Mouse (Mus musculus): ENCODE data around the gene H2al2a. TPM values are rescaled to one million over a fixed set of nuclear protein-coding genes. Genes with fewer than 3 reads are reported as not detected.

The H2al2a gene
- polyA plus RNA-seq, 1 experiment from 2014 or later, result not detected

DNA sequence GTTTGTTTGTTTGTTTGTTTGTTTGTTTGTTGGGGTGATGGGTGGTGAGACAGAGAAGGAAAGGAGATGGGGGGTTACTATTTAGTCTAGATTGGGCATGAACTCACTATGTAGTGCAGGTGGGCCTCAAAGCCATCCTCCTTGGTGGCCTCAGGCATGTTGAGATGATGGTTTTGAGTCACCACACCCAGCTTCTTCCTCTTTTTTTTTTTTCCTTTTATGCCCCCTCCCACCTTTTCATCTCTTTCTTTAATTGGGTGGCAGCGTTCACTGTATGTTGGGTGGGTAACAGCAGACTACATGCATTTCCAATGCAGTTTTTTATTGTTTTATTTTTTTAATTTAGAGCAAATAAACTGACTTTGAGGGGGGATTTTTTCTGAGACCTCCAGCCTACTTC is 19.9 kb upstream of the H2al2a start:
- Histone ChIP-seq H3K4me3 (ENCODE audit: low read length) (no peak overlapping the region), H3K4me1 (ENCODE audit: control insufficient read depth, insufficient read depth, low read length) (no peaks in the 10 kb centered on the region), H3K4me2 (ENCODE audit: low read depth, low read length) (no peak overlapping the region), H3K36me3 (ENCODE audit: control insufficient read depth, insufficient read depth, low read length) (no peaks in the 10 kb centered on the region), H3K9me3 (ENCODE audit: control insufficient read depth, low read length) (no peaks in the 10 kb centered on the region), H3K9ac (ENCODE audit: low read depth, low read length) (no peak overlapping the region), H3K27me3 (replicated peaks; ENCODE audit: control insufficient read depth, insufficient read depth, low read length) (no peaks in the 10 kb centered on the region), H3K27ac (ENCODE audit: low read length) (no peak overlapping the region)
- 92% methylated on average over 1 of the region's 1 CpGs for WGBS
- ATAC-seq, result no peak

DNA sequence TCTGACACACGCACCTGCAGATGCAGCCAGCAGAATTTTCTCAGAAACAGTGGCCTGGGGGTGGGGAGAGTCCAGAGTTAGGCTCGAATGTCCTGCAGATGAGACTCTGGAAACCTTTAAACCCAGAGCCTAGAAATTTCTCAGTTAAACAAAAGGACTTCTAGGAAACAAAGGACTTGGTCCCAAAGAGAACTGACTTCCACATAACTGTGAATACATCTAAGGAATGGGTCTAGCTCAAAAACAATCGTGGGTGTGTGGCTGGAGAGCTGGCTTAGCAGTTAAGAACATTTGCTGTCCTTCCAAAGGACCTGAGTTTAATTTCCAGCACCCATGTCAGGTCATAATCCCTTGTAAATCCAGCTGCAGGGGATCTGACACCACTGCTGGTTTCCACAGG is 18.8 kb upstream of the H2al2a start:
- H3K4me1 ChIP-seq (ENCODE audit: control insufficient read depth, insufficient read depth, low read length), result no peaks in the 10 kb centered on the region
- H3K9me3 ChIP-seq (ENCODE audit: control insufficient read depth, low read length), result no peaks in the 10 kb centered on the region
- ATAC-seq, result no peak
- H3K27me3 ChIP-seq (replicated peaks; ENCODE audit: control insufficient read depth, insufficient read depth, low read length), result no peaks in the 10 kb centered on the region
- no peak overlapping the region for H3K9ac ChIP-seq (ENCODE audit: low read depth, low read length)
- no peak overlapping the region for H3K27ac ChIP-seq (ENCODE audit: low read length)
- no peak overlapping the region for H3K4me2 ChIP-seq (ENCODE audit: low read depth, low read length)
- no peaks in the 10 kb centered on the region for H3K36me3 ChIP-seq (ENCODE audit: control insufficient read depth, insufficient read depth, low read length)
- no peak overlapping the region for H3K4me3 ChIP-seq (ENCODE audit: low read length)
- 63% methylated on average over 3 of the region's 3 CpGs for WGBS

DNA sequence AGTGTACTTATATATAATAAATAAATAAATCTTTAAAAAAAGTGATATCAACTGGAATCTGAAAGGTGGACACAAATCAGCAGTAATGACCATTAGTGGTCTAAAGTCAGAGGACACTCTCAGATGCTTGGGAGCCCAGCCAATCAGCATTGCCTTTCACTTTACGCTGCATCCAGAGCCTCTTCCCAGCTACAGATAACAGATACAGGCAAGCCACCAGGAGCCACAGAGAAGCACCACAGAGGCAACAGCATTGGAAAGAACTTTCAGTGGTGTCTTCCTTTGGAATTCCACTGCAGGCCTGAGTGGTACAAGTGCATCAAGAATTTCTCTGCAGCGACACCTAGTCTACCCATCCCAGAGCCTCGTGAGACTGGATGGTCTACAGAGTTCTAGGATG is 16.1 kb upstream of the H2al2a start:
- Histone ChIP-seq H3K4me3 (ENCODE audit: low read length) (no peak overlapping the region), H3K4me2 (ENCODE audit: low read depth, low read length) (no peak overlapping the region), H3K27me3 (replicated peaks; ENCODE audit: control insufficient read depth, insufficient read depth, low read length) (no peaks in the 10 kb centered on the region), H3K9ac (ENCODE audit: low read depth, low read length) (no peak overlapping the region), H3K4me1 (ENCODE audit: control insufficient read depth, insufficient read depth, low read length) (no peaks in the 10 kb centered on the region), H3K9me3 (ENCODE audit: control insufficient read depth, low read length) (no peaks in the 10 kb centered on the region), H3K27ac (ENCODE audit: low read length) (no peak overlapping the region), H3K36me3 (ENCODE audit: control insufficient read depth, insufficient read depth, low read length) (no peaks in the 10 kb centered on the region)
- ATAC-seq, result no peak
- WGBS, result 85% methylated on average over 3 of the region's 3 CpGs

DNA sequence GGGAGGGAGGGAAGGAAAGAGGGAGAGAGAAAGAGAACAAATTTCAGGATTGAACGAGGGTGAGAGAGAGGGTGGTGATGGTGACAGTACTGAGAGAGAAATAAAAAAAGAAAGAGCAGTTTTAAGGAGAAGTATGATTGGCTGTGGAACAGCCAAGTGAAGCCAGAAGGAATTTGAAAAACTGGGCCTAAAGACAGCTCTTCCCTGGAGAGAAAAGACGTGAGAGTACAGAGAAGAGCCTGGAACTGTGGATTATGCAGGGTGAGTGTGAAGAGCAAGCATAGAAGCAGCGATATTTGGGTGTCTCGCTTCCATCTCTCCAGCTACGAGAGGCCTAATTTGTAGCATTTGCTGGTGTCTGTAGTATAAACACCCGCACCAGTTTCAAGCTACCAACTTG is 14.5 kb upstream of the H2al2a start:
- H3K9ac ChIP-seq (ENCODE audit: low read depth, low read length), result no peak overlapping the region
- no peak overlapping the region for H3K4me3 ChIP-seq (ENCODE audit: low read length)
- no peaks in the 10 kb centered on the region for H3K9me3 ChIP-seq (ENCODE audit: control insufficient read depth, low read length)
- H3K4me2 ChIP-seq (ENCODE audit: low read depth, low read length), result no peak overlapping the region
- no peak overlapping the region for H3K27ac ChIP-seq (ENCODE audit: low read length)
- no peaks in the 10 kb centered on the region for H3K36me3 ChIP-seq (ENCODE audit: control insufficient read depth, insufficient read depth, low read length)
- 81% methylated on average over 6 of the region's 6 CpGs for WGBS
- H3K27me3 ChIP-seq (replicated peaks; ENCODE audit: control insufficient read depth, insufficient read depth, low read length), result no peaks in the 10 kb centered on the region
- no peaks in the 10 kb centered on the region for H3K4me1 ChIP-seq (ENCODE audit: control insufficient read depth, insufficient read depth, low read length)
- ATAC-seq, result no peak

DNA sequence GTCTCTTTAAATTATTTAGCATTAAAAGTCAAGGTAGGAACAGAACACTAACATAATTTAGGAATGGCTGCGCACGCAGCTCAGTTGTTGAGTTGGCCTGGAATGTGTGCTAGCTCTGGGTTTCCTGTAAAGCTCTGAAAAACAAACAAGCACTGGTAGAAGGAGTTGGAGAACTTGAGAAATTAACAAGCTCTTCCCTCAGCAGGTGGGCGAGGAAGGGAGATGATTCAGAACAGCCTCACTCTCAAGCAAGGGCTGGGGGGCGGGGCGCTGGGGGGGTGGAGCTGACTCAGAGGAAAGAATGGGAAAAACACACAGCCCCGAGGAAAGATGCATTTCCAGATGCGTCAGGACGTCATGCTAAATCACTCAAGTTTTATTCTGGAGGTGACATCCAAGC is 8.4 kb upstream of the H2al2a start:
- Histone ChIP-seq H3K4me1 (ENCODE audit: control insufficient read depth, insufficient read depth, low read length) (no peaks in the 10 kb centered on the region), H3K27ac (ENCODE audit: low read length) (no peak overlapping the region)

DNA sequence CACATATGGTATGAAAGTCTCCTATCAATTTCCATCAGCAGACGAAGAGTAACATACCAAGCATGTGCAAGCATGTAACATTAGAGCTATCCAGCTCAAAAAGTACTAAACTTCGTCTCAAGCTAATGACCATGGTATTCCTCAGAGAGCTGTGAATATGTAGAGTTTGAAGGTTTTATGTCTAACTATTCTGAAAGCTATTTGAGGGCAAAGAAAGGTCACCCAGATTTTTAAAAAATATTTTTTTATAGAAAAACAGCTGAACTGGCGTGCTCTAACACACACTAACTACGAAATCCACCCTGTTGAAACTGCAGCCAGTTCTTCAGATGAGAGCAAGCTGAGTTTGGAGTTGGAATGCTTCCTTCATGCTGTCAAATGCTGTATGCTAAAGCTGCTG is 7.5 kb upstream of the H2al2a start:
- ATAC-seq, result no peak
- 70% methylated on average over 4 of the region's 4 CpGs for WGBS

More for the DNA sequence above, 8.4 kb upstream of the H2al2a start:
- H3K4me3 ChIP-seq (ENCODE audit: low read length), result no peak overlapping the region
- H3K4me2 ChIP-seq (ENCODE audit: low read depth, low read length), result no peak overlapping the region
- no peak for ATAC-seq
- H3K27me3 ChIP-seq (replicated peaks; ENCODE audit: control insufficient read depth, insufficient read depth, low read length), result no peaks in the 10 kb centered on the region
- no peaks in the 10 kb centered on the region for H3K36me3 ChIP-seq (ENCODE audit: control insufficient read depth, insufficient read depth, low read length)
- no peaks in the 10 kb centered on the region for H3K9me3 ChIP-seq (ENCODE audit: control insufficient read depth, low read length)
- WGBS, result 29% methylated on average over 8 of the region's 8 CpGs
- H3K9ac ChIP-seq (ENCODE audit: low read depth, low read length), result no peak overlapping the region

DNA sequence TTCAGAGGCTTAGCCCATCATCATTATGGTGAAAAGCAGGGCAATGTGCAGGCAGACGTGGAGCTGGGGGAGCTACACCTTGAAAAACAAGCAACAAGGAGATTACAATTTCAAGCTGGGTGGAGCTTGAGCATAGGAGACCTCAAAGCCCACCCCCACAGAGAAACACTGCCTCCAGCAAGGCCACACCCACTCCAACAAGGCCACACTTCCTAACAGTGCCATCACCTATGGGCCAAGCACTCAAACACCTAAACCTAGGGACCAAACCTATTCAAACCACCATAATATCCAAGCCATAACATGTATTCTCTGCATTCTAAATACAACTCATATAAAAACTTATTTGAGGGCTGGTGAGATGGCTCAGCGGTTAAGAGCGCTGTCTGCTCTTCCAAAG is 5.5 kb upstream of the H2al2a start:
- 89% methylated on average over 3 of the region's 3 CpGs for WGBS
- H3K4me2 ChIP-seq (ENCODE audit: low read depth, low read length), result no peak overlapping the region
- H3K4me1 ChIP-seq (ENCODE audit: control insufficient read depth, insufficient read depth, low read length), result no peaks in the 10 kb centered on the region
- no peak overlapping the region for H3K4me3 ChIP-seq (ENCODE audit: low read length)
- no peaks in the 10 kb centered on the region for H3K9me3 ChIP-seq (ENCODE audit: control insufficient read depth, low read length)
- H3K9ac ChIP-seq (ENCODE audit: low read depth, low read length), result no peak overlapping the region
- no peak for ATAC-seq
- H3K27ac ChIP-seq (ENCODE audit: low read length), result no peak overlapping the region
- no peaks in the 10 kb centered on the region for H3K27me3 ChIP-seq (replicated peaks; ENCODE audit: control insufficient read depth, insufficient read depth, low read length)
- no peaks in the 10 kb centered on the region for H3K36me3 ChIP-seq (ENCODE audit: control insufficient read depth, insufficient read depth, low read length)

More for the DNA sequence above, 7.5 kb upstream of the H2al2a start:
- Histone ChIP-seq H3K9me3 (ENCODE audit: control insufficient read depth, low read length) (no peaks in the 10 kb centered on the region), H3K27ac (ENCODE audit: low read length) (no peak overlapping the region), H3K4me2 (ENCODE audit: low read depth, low read length) (no peak overlapping the region), H3K9ac (ENCODE audit: low read depth, low read length) (no peak overlapping the region), H3K4me1 (ENCODE audit: control insufficient read depth, insufficient read depth, low read length) (no peaks in the 10 kb centered on the region), H3K36me3 (ENCODE audit: control insufficient read depth, insufficient read depth, low read length) (no peaks in the 10 kb centered on the region), H3K4me3 (ENCODE audit: low read length) (no peak overlapping the region), H3K27me3 (replicated peaks; ENCODE audit: control insufficient read depth, insufficient read depth, low read length) (no peaks in the 10 kb centered on the region)

DNA sequence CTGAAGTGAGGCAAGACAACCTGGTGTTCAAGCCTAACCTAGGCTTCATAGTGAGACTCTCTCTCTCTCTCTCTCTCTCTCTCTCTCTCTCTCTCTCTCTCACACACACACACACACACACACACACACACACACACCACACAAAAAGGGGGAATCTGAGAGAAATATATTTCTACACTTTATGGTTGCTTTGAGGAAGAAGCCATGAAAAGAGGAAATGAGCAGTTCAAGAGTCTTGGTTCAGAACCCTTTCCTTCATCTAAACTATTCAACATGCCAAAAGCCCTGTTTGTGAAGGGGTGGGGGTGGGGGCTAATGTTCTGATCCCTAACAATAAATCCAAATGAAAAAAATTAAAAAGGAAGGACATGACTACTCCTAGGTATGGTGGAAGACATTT is 7.2 kb downstream of the H2al2a start:
- Histone ChIP-seq H3K36me3 (ENCODE audit: control insufficient read depth, insufficient read depth, low read length) (no peaks in the 10 kb centered on the region), H3K9ac (ENCODE audit: low read depth, low read length) (no peak overlapping the region), H3K27ac (ENCODE audit: low read length) (no peak overlapping the region), H3K4me3 (ENCODE audit: low read length) (no peak overlapping the region), H3K4me1 (ENCODE audit: control insufficient read depth, insufficient read depth, low read length) (no peaks in the 10 kb centered on the region), H3K9me3 (ENCODE audit: control insufficient read depth, low read length) (no peaks in the 10 kb centered on the region), H3K4me2 (ENCODE audit: low read depth, low read length) (no peak overlapping the region), H3K27me3 (replicated peaks; ENCODE audit: control insufficient read depth, insufficient read depth, low read length) (no peaks in the 10 kb centered on the region)
- ATAC-seq, result no peak

DNA sequence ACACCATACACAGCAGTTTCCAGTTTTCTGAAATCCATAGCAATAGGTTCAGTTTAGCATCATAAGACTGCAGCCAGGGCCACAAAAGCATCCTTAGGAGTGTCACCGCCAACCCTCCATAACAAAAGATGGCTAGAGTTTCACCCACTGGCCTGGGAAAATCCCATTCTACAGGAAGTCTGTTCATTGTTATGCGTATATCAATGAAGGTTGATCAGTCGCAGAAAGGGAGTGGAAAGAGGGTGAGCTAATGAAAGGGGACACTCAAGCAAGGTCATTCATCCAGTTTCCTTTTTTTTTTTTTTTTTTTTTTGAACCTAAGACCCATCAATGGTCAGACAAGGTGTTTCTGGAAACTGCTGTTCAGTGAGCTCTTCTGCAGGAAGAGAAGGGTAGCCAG is 7.6 kb downstream of the H2al2a start:
- Histone ChIP-seq H3K27ac (ENCODE audit: low read length) (no peak overlapping the region), H3K4me3 (ENCODE audit: low read length) (no peak overlapping the region), H3K9me3 (ENCODE audit: control insufficient read depth, low read length) (no peaks in the 10 kb centered on the region), H3K9ac (ENCODE audit: low read depth, low read length) (no peak overlapping the region), H3K27me3 (replicated peaks; ENCODE audit: control insufficient read depth, insufficient read depth, low read length) (no peaks in the 10 kb centered on the region), H3K36me3 (ENCODE audit: control insufficient read depth, insufficient read depth, low read length) (no peaks in the 10 kb centered on the region), H3K4me2 (ENCODE audit: low read depth, low read length) (no peak overlapping the region), H3K4me1 (ENCODE audit: control insufficient read depth, insufficient read depth, low read length) (no peaks in the 10 kb centered on the region)
- ATAC-seq, result no peak
- 74% methylated on average over 3 of the region's 3 CpGs for WGBS

DNA sequence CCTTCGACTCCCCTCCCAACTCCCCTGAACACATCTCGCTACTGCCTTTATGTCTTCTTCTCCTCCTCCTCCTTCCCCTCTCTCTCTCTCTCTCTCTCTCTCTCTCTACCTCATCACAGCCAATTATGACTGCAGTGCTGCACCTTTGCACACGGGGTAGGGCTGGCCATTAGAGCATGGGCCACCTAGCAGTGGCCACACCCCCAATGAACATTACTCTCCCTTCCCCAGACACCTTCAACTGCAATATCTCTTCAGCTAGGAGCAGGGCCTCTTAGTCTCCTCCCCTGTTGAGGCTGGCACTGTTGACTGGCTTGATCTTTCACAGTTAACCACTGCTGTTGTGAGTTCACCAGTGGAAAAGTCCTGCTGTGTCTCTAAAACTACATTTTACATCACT is 10.1 kb downstream of the H2al2a start:
- no peaks in the 10 kb centered on the region for H3K36me3 ChIP-seq (ENCODE audit: control insufficient read depth, insufficient read depth, low read length)
- peak; percentile 77 for ATAC-seq
- no peaks in the 10 kb centered on the region for H3K9me3 ChIP-seq (ENCODE audit: control insufficient read depth, low read length)
- no peaks in the 10 kb centered on the region for H3K4me1 ChIP-seq (ENCODE audit: control insufficient read depth, insufficient read depth, low read length)
- H3K27ac ChIP-seq (ENCODE audit: low read length), result no peak overlapping the region
- no peak overlapping the region for H3K4me3 ChIP-seq (ENCODE audit: low read length)
- H3K27me3 ChIP-seq (replicated peaks; ENCODE audit: control insufficient read depth, insufficient read depth, low read length), result no peaks in the 10 kb centered on the region
- 78% methylated on average over 3 of the region's 3 CpGs for WGBS
- no peak overlapping the region for H3K4me2 ChIP-seq (ENCODE audit: low read depth, low read length)
- no peak overlapping the region for H3K9ac ChIP-seq (ENCODE audit: low read depth, low read length)
